Mouse (Mus musculus): ENCODE data around the gene Tmco1. TPM values are rescaled to one million over a fixed set of nuclear protein-coding genes. Genes with fewer than 3 reads are reported as not detected.

Tmco1 gene
- polyA plus RNA-seq, 1 experiment = 20.5 TPM

GRCm38 (mm10) chr1:167368018-167368417, 59.8 kb downstream of the Tmco1 start:
- H3K27me3 ChIP-seq (ENCODE audit: control insufficient read depth, insufficient read depth, low read length) = no peaks in the 10 kb centered on the region
- H3K4me3 ChIP-seq (ENCODE audit: low read depth, low read length) = no peak overlapping the region
- H3K27ac ChIP-seq (ENCODE audit: insufficient read depth, low read depth, low read length) = no peak overlapping the region
- TF ChIP-seq POLR2A (IDR thresholded peaks at IDR 0.05; ENCODE audit: low read depth, low read length) = no peak
- TF ChIP-seq CTCF (IDR thresholded peaks at IDR 0.05; ENCODE audit: extremely low read depth, insufficient read length, insufficient replicate concordance, low read depth, low read length) = no peak
- peaks cover 70% of the 10 kb centered on the region for H3K36me3 ChIP-seq (ENCODE audit: control insufficient read depth, insufficient read depth, low read length)
- WGBS = 80% methylated on average over 4 of the region's 4 CpGs
- H3K4me1 ChIP-seq (ENCODE audit: control insufficient read depth, insufficient read depth, insufficient read length, low read length) = peaks cover 5% of the 10 kb centered on the region; the same call in 1 of the 2 replicates

DNA sequence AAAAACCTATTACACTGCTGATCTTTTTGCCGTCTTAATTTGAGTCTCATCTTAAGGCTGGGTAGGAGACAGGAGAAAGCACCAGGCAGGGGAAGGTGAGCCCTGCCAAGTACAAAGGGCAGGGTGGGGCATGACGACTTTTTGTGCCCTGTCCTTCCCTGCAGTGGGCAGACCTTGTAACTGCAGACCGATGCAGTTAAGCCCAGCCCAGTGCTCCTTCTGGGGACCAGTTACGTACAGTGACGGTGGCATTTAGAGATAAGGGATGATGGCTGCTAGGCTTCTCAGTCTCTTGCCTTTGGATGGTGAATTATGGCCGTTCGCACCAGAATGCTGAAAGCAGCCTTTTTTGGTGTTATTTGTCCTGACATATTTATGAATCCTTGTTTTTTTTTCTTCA, 60.3 kb downstream of the Tmco1 start:
- no peaks in the 10 kb centered on the region for H3K27me3 ChIP-seq (ENCODE audit: control insufficient read depth, insufficient read depth, low read length)
- H3K36me3 ChIP-seq (ENCODE audit: control insufficient read depth, insufficient read depth, low read length) = peaks cover 71% of the 10 kb centered on the region
- no peak for TF ChIP-seq POLR2A (IDR thresholded peaks at IDR 0.05; ENCODE audit: low read depth, low read length)
- no peak for TF ChIP-seq CTCF (IDR thresholded peaks at IDR 0.05; ENCODE audit: extremely low read depth, insufficient read length, insufficient replicate concordance, low read depth, low read length)
- WGBS = 51% methylated on average over 7 of the region's 7 CpGs
- H3K27ac ChIP-seq (ENCODE audit: insufficient read depth, low read depth, low read length) = no peak overlapping the region
- H3K4me1 ChIP-seq (ENCODE audit: control insufficient read depth, insufficient read depth, insufficient read length, low read length) = peaks cover 5% of the 10 kb centered on the region; the same call in 1 of the 2 replicates
- H3K4me3 ChIP-seq (ENCODE audit: low read depth, low read length) = no peak overlapping the region

DNA sequence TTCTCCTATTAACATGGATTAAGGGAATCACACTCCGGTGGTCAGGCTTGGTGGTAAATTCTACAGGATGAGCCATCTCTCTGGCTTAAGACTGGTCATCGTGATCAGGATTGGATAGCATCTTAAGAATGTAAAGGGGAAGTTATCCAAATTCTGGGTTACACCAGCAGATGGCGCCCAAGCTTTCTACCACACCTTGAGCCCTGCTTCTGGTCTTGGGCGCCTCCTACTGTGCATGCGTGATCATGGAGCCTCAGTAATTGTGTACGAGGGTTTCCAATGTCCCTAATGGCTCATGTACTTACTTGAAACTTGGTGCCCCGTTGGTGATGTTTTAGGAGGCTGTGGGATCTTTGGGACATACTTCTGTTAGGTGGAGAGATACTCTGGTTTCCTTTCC, 61.7 kb downstream of the Tmco1 start:
- peaks cover 13% of the 10 kb centered on the region; the same call in 1 of the 2 replicates for H3K4me1 ChIP-seq (ENCODE audit: control insufficient read depth, insufficient read depth, insufficient read length, low read length)
- TF ChIP-seq CTCF (IDR thresholded peaks at IDR 0.05; ENCODE audit: extremely low read depth, insufficient read length, insufficient replicate concordance, low read depth, low read length) = peak; percentile 99
- TF ChIP-seq POLR2A (IDR thresholded peaks at IDR 0.05; ENCODE audit: low read depth, low read length) = no peak
- no peak overlapping the region for H3K27ac ChIP-seq (ENCODE audit: insufficient read depth, low read depth, low read length)
- 8% methylated on average over 7 of the region's 7 CpGs for WGBS
- peaks cover 68% of the 10 kb centered on the region for H3K36me3 ChIP-seq (ENCODE audit: control insufficient read depth, insufficient read depth, low read length)
- no peak overlapping the region for H3K4me3 ChIP-seq (ENCODE audit: low read depth, low read length)
- no peaks in the 10 kb centered on the region for H3K27me3 ChIP-seq (ENCODE audit: control insufficient read depth, insufficient read depth, low read length)

- Histone ChIP-seq H3K27ac (ENCODE audit: insufficient read depth, low read depth, low read length) (no peak overlapping the region), H3K36me3 (ENCODE audit: control insufficient read depth, insufficient read depth, low read length) (peaks cover 64% of the 10 kb centered on the region), H3K4me3 (ENCODE audit: low read depth, low read length) (no peak overlapping the region), H3K27me3 (ENCODE audit: control insufficient read depth, insufficient read depth, low read length) (no peaks in the 10 kb centered on the region), H3K4me1 (ENCODE audit: control insufficient read depth, insufficient read depth, insufficient read length, low read length) (peaks cover 29% of the 10 kb centered on the region; the same call in 1 of the 2 replicates)
- 93% methylated on average over 7 of the region's 7 CpGs for WGBS
- TF ChIP-seq CTCF (IDR thresholded peaks at IDR 0.05; ENCODE audit: extremely low read depth, insufficient read length, insufficient replicate concordance, low read depth, low read length) = no peak
- TF ChIP-seq POLR2A (IDR thresholded peaks at IDR 0.05; ENCODE audit: low read depth, low read length) = no peak
Measured at GRCm38 (mm10) chr1:167372739-167373138, 64.6 kb downstream of the Tmco1 start.

- Histone ChIP-seq H3K27ac (ENCODE audit: insufficient read depth, low read depth, low read length) (peak overlapping the region; percentile 86), H3K27me3 (ENCODE audit: control insufficient read depth, insufficient read depth, low read length) (no peaks in the 10 kb centered on the region), H3K4me1 (ENCODE audit: control insufficient read depth, insufficient read depth, insufficient read length, low read length) (peaks cover 33% of the 10 kb centered on the region; the same call in 1 of the 2 replicates), H3K36me3 (ENCODE audit: control insufficient read depth, insufficient read depth, low read length) (peaks cover 56% of the 10 kb centered on the region), H3K4me3 (ENCODE audit: low read depth, low read length) (peak overlapping the region; percentile 26)
- TF ChIP-seq CTCF (IDR thresholded peaks at IDR 0.05; ENCODE audit: extremely low read depth, insufficient read length, insufficient replicate concordance, low read depth, low read length) (no peak), POLR2A (IDR thresholded peaks at IDR 0.05; ENCODE audit: low read depth, low read length) (no peak)
- WGBS = 20% methylated on average over 15 of the region's 15 CpGs
Measured at GRCm38 (mm10) chr1:167374003-167374784, 66.0 kb downstream of the Tmco1 start.

- Histone ChIP-seq H3K36me3 (ENCODE audit: control insufficient read depth, insufficient read depth, low read length) (peaks cover 52% of the 10 kb centered on the region), H3K27ac (ENCODE audit: insufficient read depth, low read depth, low read length) (peak overlapping the region; percentile 86), H3K4me1 (ENCODE audit: control insufficient read depth, insufficient read depth, insufficient read length, low read length) (peaks cover 38% of the 10 kb centered on the region), H3K27me3 (ENCODE audit: control insufficient read depth, insufficient read depth, low read length) (no peaks in the 10 kb centered on the region), H3K4me3 (ENCODE audit: low read depth, low read length) (peak overlapping the region; percentile 26)
- TF ChIP-seq POLR2A (IDR thresholded peaks at IDR 0.05; ENCODE audit: low read depth, low read length) (no peak), CTCF (IDR thresholded peaks at IDR 0.05; ENCODE audit: extremely low read depth, insufficient read length, insufficient replicate concordance, low read depth, low read length) (no peak)
- 25% methylated on average over 2 of the region's 2 CpGs for WGBS
Measured at GRCm38 (mm10) chr1:167374942-167375341, 66.8 kb downstream of the Tmco1 start.

DNA sequence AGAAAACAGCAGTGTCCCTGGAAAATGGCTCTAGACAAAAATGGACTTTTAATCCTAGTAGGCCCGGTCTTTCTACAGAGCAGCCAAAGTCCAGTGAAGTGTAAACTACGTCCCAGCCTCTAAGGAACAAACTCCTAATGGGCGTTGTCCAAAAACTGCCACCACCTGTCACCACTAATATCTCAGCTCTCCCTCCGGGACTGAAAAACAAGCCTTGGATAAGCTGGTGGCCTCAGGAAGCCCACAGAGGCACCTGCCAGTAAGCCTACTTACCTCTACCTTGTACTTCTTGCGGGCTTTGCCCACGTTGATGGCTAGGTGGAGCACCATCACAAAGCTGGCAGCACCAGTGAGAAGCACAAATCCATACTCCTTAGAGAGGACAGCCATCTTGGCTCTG, 69.8 kb downstream of the Tmco1 start:
- H3K27ac ChIP-seq (ENCODE audit: insufficient read depth, low read depth, low read length) = peak overlapping the region; percentile 98
- 26% methylated on average over 6 of the region's 6 CpGs for WGBS

More for the DNA sequence above, 69.8 kb downstream of the Tmco1 start:
- Histone ChIP-seq H3K36me3 (ENCODE audit: control insufficient read depth, insufficient read depth, low read length) (peaks cover 34% of the 10 kb centered on the region), H3K4me1 (ENCODE audit: control insufficient read depth, insufficient read depth, insufficient read length, low read length) (peaks cover 60% of the 10 kb centered on the region), H3K4me3 (ENCODE audit: low read depth, low read length) (no peak overlapping the region), H3K27me3 (ENCODE audit: control insufficient read depth, insufficient read depth, low read length) (no peaks in the 10 kb centered on the region)
- TF ChIP-seq CTCF (IDR thresholded peaks at IDR 0.05; ENCODE audit: extremely low read depth, insufficient read length, insufficient replicate concordance, low read depth, low read length) (no peak), POLR2A (IDR thresholded peaks at IDR 0.05; ENCODE audit: low read depth, low read length) (no peak)
